Mouse (Mus musculus) forebrain, embryonic 14.5 days (tissue): ENCODE measurements around the gene Usp30. TPM values are rescaled to one million over a fixed set of nuclear protein-coding genes. Genes with fewer than 3 reads are reported as not detected.
A peak's percentile ranks its signal among the peaks of the same experiment; 100 is the strongest.

ENCODE experiments used
- ATAC-seq: fragments of 200-750 bp; cut with Nextera tagmentation; 2 replicates; pipeline ENCODE4 v1.8.0; 2017; ENCODE audit warnings: mild to moderate bottlenecking, moderate library complexity
- DNase-seq: peaks from one replicate; pipeline ENCODE4 v3.0.0-alpha.2; 2015; ENCODE audit warnings: low spot score
- H3K27ac ChIP-seq: fragments of 300-500 bp; sonication (generic); 2 replicates; pipeline ENCODE4 v1.5.1; 2014; ENCODE audit warnings: low read depth, mild to moderate bottlenecking, control low read depth, low read length, moderate library complexity
- H3K27me3 ChIP-seq: fragments of 300-500 bp; sonication (generic); replicated peaks from 2 replicates; pipeline ENCODE4 v1.6.1; 2014; ENCODE audit warnings: low read length, control low read depth, mixed read lengths; ENCODE audit not compliant: control insufficient read depth, insufficient read depth
- H3K36me3 ChIP-seq: fragments of 300-500 bp; sonication (generic); 2 replicates; pipeline ENCODE4 v1.6.1; 2014; ENCODE audit warnings: low read length, control low read depth; ENCODE audit not compliant: control insufficient read depth, insufficient read depth
- H3K4me1 ChIP-seq: fragments of 300-500 bp; sonication (generic); 2 replicates; pipeline ENCODE4 v1.6.1; 2014; ENCODE audit warnings: antibody characterized with exemption, low read length, control low read depth; ENCODE audit not compliant: control insufficient read depth, insufficient read depth
- H3K4me2 ChIP-seq: fragments of 300-500 bp; sonication (generic); 2 replicates; pipeline ENCODE4 v1.6.1; 2014; ENCODE audit warnings: mild to moderate bottlenecking, control low read depth, low read length
- H3K4me3 ChIP-seq: fragments of 300-500 bp; sonication (generic); 2 replicates; pipeline ENCODE4 v1.5.1; 2014; ENCODE audit warnings: low read depth, low read length, control low read depth
- H3K9ac ChIP-seq: fragments of 300-500 bp; sonication (generic); 2 replicates; pipeline ENCODE4 v1.6.1; 2014; ENCODE audit warnings: mild to moderate bottlenecking, low read length, control low read depth, moderate library complexity
- H3K9me3 ChIP-seq: fragments of 300-500 bp; sonication (generic); replicated peaks from 2 replicates; pipeline ENCODE4 v1.6.1; 2016; ENCODE audit warnings: low read length, control low read depth, mixed read lengths; ENCODE audit not compliant: control insufficient read depth
- whole genome bisulfite sequencing: fragments of 180-500 bp; shearing (Covaris S2); extraction: QIAGEN DNeasy Blood & Tissue Kit; methylation state at CpG from one replicate; pipeline ENCODE4 v1.1.7; 2014; 5-methylcytosine and 5-hydroxymethylcytosine counted together
- polyA plus RNA-seq: library from polyadenylated mRNA; unstranded; fragments of >200 nt; fragmentation: Nextera tagmentation; extraction: Ambion mirVana; gene quantifications from 2 replicates; pipeline ENCODE4 v1.2.1, GENCODE M21; 2014

Usp30 gene
- polyA plus RNA-seq, 1 experiment from 2014 or later: 13.9 TPM

GRCm38 (mm10) chr5:114127374-114128349, 62.4 kb downstream of the Usp30 start, which contains the start of gene Alkbh2:
Gene Alkbh2, minus strand, starts transcription at chr5:114128218.
- peaks cover 27% of the 10 kb centered on the region for H3K36me3 ChIP-seq
- under 1% methylated on average over 69 of the region's 69 CpGs for WGBS
- H3K4me2 ChIP-seq: peak within 1 kb of the TSS; percentile 75
- H3K4me1 ChIP-seq: peaks cover 7% of the 10 kb centered on the region; the same call in 1 of the 2 replicates
- H3K9ac ChIP-seq: peak within 1 kb of the TSS; percentile 78
- H3K27ac ChIP-seq: peak within 1 kb of the TSS; percentile 65
- H3K9me3 ChIP-seq: no peaks in the 10 kb centered on the region
- peak; percentile 82 for DNase-seq
- peak within 1 kb of the TSS; percentile 61 for H3K4me3 ChIP-seq
- H3K27me3 ChIP-seq: no peaks in the 10 kb centered on the region
- peak; percentile 9 for ATAC-seq

DNA sequence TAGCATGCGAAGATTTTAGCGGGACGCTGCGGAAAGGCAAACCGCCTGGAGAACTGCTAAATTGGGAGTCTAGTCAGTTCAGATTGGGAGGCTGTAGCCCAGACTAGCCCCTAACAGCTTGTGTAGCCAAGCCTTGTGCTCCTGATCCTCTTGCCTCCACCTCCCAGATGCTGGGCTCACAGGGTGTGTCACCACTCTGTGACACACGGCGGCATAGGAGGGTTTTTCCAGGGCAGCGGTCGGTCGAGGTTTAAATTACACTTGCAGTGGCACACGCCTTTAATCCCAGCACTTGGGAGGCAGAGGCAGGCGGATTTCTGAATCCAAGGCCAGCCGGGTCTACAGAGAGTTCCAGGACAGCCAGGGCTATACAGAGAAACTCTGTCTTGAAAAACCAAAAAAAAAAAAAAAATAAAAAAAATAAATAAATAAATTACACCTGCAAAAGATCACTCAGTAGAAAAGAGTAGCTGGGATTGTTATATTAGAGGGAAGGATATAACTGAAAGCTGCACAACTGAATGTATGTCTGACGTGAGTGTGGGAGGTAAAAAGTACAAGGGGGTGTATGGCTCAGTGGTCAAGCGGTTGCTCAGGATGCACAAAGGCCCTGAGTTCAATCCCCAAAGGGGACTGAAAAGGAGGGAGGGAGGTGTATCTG, 64.4 kb downstream of the Usp30 start:
- H3K4me2 ChIP-seq: peak overlapping the region; percentile 91
- H3K27me3 ChIP-seq: no peaks in the 10 kb centered on the region
- peaks cover 7% of the 10 kb centered on the region; the same call in 1 of the 2 replicates for H3K36me3 ChIP-seq
- no peaks in the 10 kb centered on the region for H3K9me3 ChIP-seq
- DNase-seq (no peak), ATAC-seq (no peak)
- peaks cover 7% of the 10 kb centered on the region; the same call in 1 of the 2 replicates for H3K4me1 ChIP-seq
- H3K4me3 ChIP-seq: peak overlapping the region; percentile 81
- H3K27ac ChIP-seq: no peak overlapping the region
- H3K9ac ChIP-seq: no peak overlapping the region
- 81% methylated on average over 15 of the region's 15 CpGs for WGBS

GRCm38 (mm10) chr5:114130211-114130605, 64.9 kb downstream of the Usp30 start, which contains the start of gene Ung:
Gene Ung, plus strand, starts transcription at chr5:114130386.
- peak within 1 kb of the TSS; percentile 81 for H3K4me3 ChIP-seq
- peak within 1 kb of the TSS; percentile 61 for H3K9ac ChIP-seq
- H3K4me2 ChIP-seq: peak within 1 kb of the TSS; percentile 91
- DNase-seq (peak; percentile 73), ATAC-seq (peak; percentile 47)
- H3K27me3 ChIP-seq: no peaks in the 10 kb centered on the region
- H3K36me3 ChIP-seq: peaks cover 3% of the 10 kb centered on the region; the same call in 1 of the 2 replicates
- H3K27ac ChIP-seq: 0 out of 2 replicates have a peak within 1 kb of the TSS, but pooled peaks have one; percentile 21
- peaks cover 7% of the 10 kb centered on the region; the same call in 1 of the 2 replicates for H3K4me1 ChIP-seq
- H3K9me3 ChIP-seq: no peaks in the 10 kb centered on the region
- WGBS: under 1% methylated on average over 29 of the region's 29 CpGs

GRCm38 (mm10) chr5:114130698-114131520, 65.6 kb downstream of the Usp30 start:
- Histone ChIP-seq H3K4me3 (peak overlapping the region; percentile 81), H3K4me1 (peaks cover 7% of the 10 kb centered on the region; the same call in 1 of the 2 replicates), H3K36me3 (no peaks in the 10 kb centered on the region), H3K9me3 (no peaks in the 10 kb centered on the region), H3K4me2 (peak overlapping the region; percentile 91), H3K9ac (peak overlapping the region; percentile 61), H3K27ac (0 out of 2 replicates have a peak overlapping the region, but pooled peaks have one; percentile 21), H3K27me3 (no peaks in the 10 kb centered on the region)
- DNase-seq (peak; percentile 96), ATAC-seq (peak; percentile 99)
- WGBS: under 1% methylated on average over 87 of the region's 87 CpGs

- Histone ChIP-seq H3K4me1 (peaks cover 7% of the 10 kb centered on the region; the same call in 1 of the 2 replicates), H3K9ac (peak overlapping the region; percentile 61), H3K27me3 (no peaks in the 10 kb centered on the region), H3K27ac (0 out of 2 replicates have a peak overlapping the region, but pooled peaks have one; percentile 21), H3K4me3 (peak overlapping the region; percentile 81), H3K36me3 (0 out of 2 replicates have a peak, but pooled peaks cover 2% of the 10 kb centered on the region), H3K4me2 (peak overlapping the region; percentile 91), H3K9me3 (no peaks in the 10 kb centered on the region)
- DNase-seq (peak; percentile 33), ATAC-seq (no peak)
- WGBS: under 1% methylated on average over 15 of the region's 15 CpGs
Measured at GRCm38 (mm10) chr5:114131521-114131840, 66.2 kb downstream of the Usp30 start.

DNA sequence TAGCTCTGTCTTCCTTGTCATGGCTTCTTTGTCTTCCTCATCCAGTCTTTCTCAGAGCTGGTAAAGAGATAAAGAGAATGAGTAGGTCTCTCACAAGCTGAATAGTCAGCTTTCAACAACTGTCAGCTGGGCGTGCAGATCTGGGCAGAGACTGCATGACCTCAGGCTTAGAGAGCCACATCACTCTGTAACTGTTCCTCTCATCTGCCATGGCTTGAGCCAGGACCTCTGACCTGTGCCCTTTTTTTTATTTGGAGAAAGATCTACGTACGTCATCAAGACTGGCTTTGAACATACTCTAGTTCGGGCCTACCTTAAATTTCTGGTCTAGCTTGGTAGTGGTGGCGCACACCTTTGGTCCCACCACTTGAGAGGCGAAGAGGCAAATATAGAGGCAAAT, 67.6 kb downstream of the Usp30 start:
- H3K9ac ChIP-seq: no peak overlapping the region
- no peaks in the 10 kb centered on the region for H3K9me3 ChIP-seq
- 0 out of 2 replicates have a peak, but pooled peaks cover 2% of the 10 kb centered on the region for H3K36me3 ChIP-seq
- H3K4me3 ChIP-seq: no peak overlapping the region
- DNase-seq (no peak), ATAC-seq (no peak)
- no peak overlapping the region for H3K27ac ChIP-seq
- WGBS: 92% methylated on average over 6 of the region's 6 CpGs
- H3K4me2 ChIP-seq: peak overlapping the region; percentile 91; the same call in 1 of the 2 replicates
- no peaks in the 10 kb centered on the region for H3K27me3 ChIP-seq
- H3K4me1 ChIP-seq: peaks cover 8% of the 10 kb centered on the region; the same call in 1 of the 2 replicates

GRCm38 (mm10) chr5:114134091-114134534, 68.9 kb downstream of the Usp30 start:
- WGBS: 62% methylated on average over 6 of the region's 6 CpGs
- Histone ChIP-seq H3K9ac (no peak overlapping the region), H3K27ac (no peak overlapping the region), H3K27me3 (no peaks in the 10 kb centered on the region), H3K9me3 (no peaks in the 10 kb centered on the region), H3K4me1 (peaks cover 13% of the 10 kb centered on the region), H3K4me2 (no peak overlapping the region), H3K36me3 (0 out of 2 replicates have a peak, but pooled peaks cover 2% of the 10 kb centered on the region), H3K4me3 (no peak overlapping the region)
- ATAC-seq (no peak), DNase-seq (no peak)

DNA sequence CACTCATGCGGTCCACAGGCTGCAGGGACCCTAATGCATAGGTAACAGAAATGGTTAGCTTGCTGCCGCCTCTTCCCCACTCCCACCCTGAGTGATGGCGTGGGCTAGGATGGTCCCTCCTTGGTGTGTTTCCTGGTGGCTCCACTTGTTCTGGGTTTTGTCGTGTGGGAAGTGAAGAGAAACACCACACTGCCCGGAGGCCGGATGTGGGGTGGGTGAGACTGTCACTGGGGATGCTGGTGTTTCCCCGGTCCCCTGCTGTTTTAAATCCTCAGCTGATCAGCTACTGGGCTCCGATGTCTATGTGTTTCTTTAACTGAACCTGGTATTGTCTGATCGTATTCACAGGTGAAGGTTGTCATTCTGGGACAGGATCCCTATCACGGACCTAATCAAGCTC, 70.3 kb downstream of the Usp30 start:
- H3K4me3 ChIP-seq: no peak overlapping the region
- WGBS: 85% methylated on average over 10 of the region's 10 CpGs
- no peak overlapping the region for H3K9ac ChIP-seq
- H3K4me1 ChIP-seq: peaks cover 18% of the 10 kb centered on the region
- H3K4me2 ChIP-seq: no peak overlapping the region
- no peak for DNase-seq
- no peaks in the 10 kb centered on the region for H3K27me3 ChIP-seq
- H3K9me3 ChIP-seq: no peaks in the 10 kb centered on the region
- no peak overlapping the region for H3K27ac ChIP-seq
- no peak for ATAC-seq
- 0 out of 2 replicates have a peak, but pooled peaks cover 2% of the 10 kb centered on the region for H3K36me3 ChIP-seq
